Mouse (Mus musculus): Measurements from ENCODE around the gene Tubg1. TPM values are rescaled to one million over a fixed set of nuclear protein-coding genes. Genes with fewer than 3 reads are reported as not detected.
A peak's percentile ranks its signal among the peaks of the same experiment; 100 is the strongest.
"Not testable (repeated sequence)": the region's sequence is repeated elsewhere in the genome, so short reads cannot be mapped to it uniquely, and the experiment has no call there.

The Tubg1 gene
- total RNA-seq, 2 experiments from 2014 or later: 45.7 to 49.2 TPM

GRCm38 (mm10) chr11:101134217-101134865, 14.6 kb downstream of the Tubg1 start:
- intact Hi-C loops (cut with DNase I): no loop called here
- no peak for DNase-seq (ENCODE audit: low spot score in 2 of 2)

GRCm38 (mm10) chr11:101137000-101137399, 17.3 kb downstream of the Tubg1 start:
- intact Hi-C loops (cut with DNase I): no loop called here
- DNase-seq (ENCODE audit: low spot score in 2 of 2): no peak

GRCm38 (mm10) chr11:101138536-101139181, 18.9 kb downstream of the Tubg1 start:
- intact Hi-C loops (cut with DNase I): no loop called here
- no peak for DNase-seq (ENCODE audit: low spot score in 2 of 2)

- DNase-seq (ENCODE audit: low spot score in 2 of 2): no peak
- intact Hi-C loops (cut with DNase I): no loop called here
Observed at GRCm38 (mm10) chr11:101140164-101140819, 20.6 kb downstream of the Tubg1 start.

- no peak for DNase-seq (ENCODE audit: low spot score in 2 of 2)
- intact Hi-C loops (cut with DNase I): no loop called here
Observed at GRCm38 (mm10) chr11:101141088-101141487, 21.4 kb downstream of the Tubg1 start.

GRCm38 (mm10) chr11:101142215-101142967, 22.7 kb downstream of the Tubg1 start:
- intact Hi-C loops (cut with DNase I): no loop called here
- DNase-seq (ENCODE audit: low spot score in 2 of 2): no peak

GRCm38 (mm10) chr11:101143338-101144225, 23.8 kb downstream of the Tubg1 start:
- DNase-seq (ENCODE audit: low spot score in 2 of 2): peak in 1 of 2 experiments; percentile 42
- intact Hi-C loops (cut with DNase I): no loop called here

GRCm38 (mm10) chr11:101146377-101146776, 26.6 kb downstream of the Tubg1 start:
- no peak for DNase-seq (ENCODE audit: low spot score in 2 of 2)
- intact Hi-C loops (cut with DNase I): no loop called here

GRCm38 (mm10) chr11:101148751-101149150, 29.0 kb downstream of the Tubg1 start:
- DNase-seq (ENCODE audit: low spot score in 2 of 2): no peak
- intact Hi-C loops (cut with DNase I): no loop called here

GRCm38 (mm10) chr11:101149178-101150105, 29.7 kb downstream of the Tubg1 start:
- no peak for DNase-seq (ENCODE audit: low spot score in 2 of 2)
- intact Hi-C loops (cut with DNase I): no loop called here

GRCm38 (mm10) chr11:101151063-101151462, 31.3 kb downstream of the Tubg1 start:
- intact Hi-C loops (cut with DNase I): no loop called here
- no peak for DNase-seq (ENCODE audit: low spot score in 2 of 2)

- DNase-seq (ENCODE audit: low spot score in 2 of 2): no peak
- intact Hi-C loops (cut with DNase I): no loop called here
Observed at GRCm38 (mm10) chr11:101152825-101153224, 33.1 kb downstream of the Tubg1 start.

- no peak for DNase-seq (ENCODE audit: low spot score in 2 of 2)
- intact Hi-C loops (cut with DNase I): no loop called here
Observed at GRCm38 (mm10) chr11:101154648-101155047, 34.9 kb downstream of the Tubg1 start.

GRCm38 (mm10) chr11:101155151-101155550, 35.4 kb downstream of the Tubg1 start:
- intact Hi-C loops (cut with DNase I): no loop called here
- DNase-seq (ENCODE audit: low spot score in 2 of 2): no peak

- intact Hi-C loops (cut with DNase I): no loop called here
Observed at GRCm38 (mm10) chr11:101155728-101156371, 36.1 kb downstream of the Tubg1 start, which contains the start of gene Tubg2. TSS of gene Tubg2 (plus strand) at chr11:101155907.

GRCm38 (mm10) chr11:101160151-101160550, 40.4 kb downstream of the Tubg1 start:
- intact Hi-C loops (cut with DNase I); DNase-seq (ENCODE audit: low spot score in 2 of 2): not testable (repeated sequence)

More at GRCm38 (mm10) chr11:101155728-101156371, 36.1 kb downstream of the Tubg1 start, which contains the start of gene Tubg2:
- peak; percentile 87 for DNase-seq (ENCODE audit: low spot score in 2 of 2)

- intact Hi-C loops (cut with DNase I); DNase-seq (ENCODE audit: low spot score in 2 of 2): not testable (repeated sequence)
Observed at GRCm38 (mm10) chr11:101160981-101161505, 41.3 kb downstream of the Tubg1 start.
